Mouse (Mus musculus): ENCODE data around the gene Nostrin.

GRCm38 (mm10) chr2:69228635-69229034 lies 93.0 kb downstream of the Nostrin start:
- TF ChIP-seq POLR2A (IDR thresholded peaks at IDR 0.05; ENCODE audit: low read depth, low read length), result no peak
- no peak for TF ChIP-seq CTCF (IDR thresholded peaks at IDR 0.05; ENCODE audit: borderline replicate concordance, insufficient read depth, low read length)
